Mouse (Mus musculus) heart, embryonic 12.5 days (tissue): ENCODE measurements around the gene Peg10. TPM values are rescaled to one million over a fixed set of nuclear protein-coding genes. Genes with fewer than 3 reads are reported as not detected.
A peak's percentile ranks its signal among the peaks of the same experiment; 100 is the strongest.

Source experiments
- ATAC-seq: fragments of 200-750 bp; cut with Nextera tagmentation; 2 replicates; pipeline ENCODE4 v1.8.0; 2017; ENCODE audit warnings: moderate TSS enrichment, moderate library complexity; ENCODE audit not compliant: insufficient number of reproducible peaks, low FRiP score
- H3K27ac ChIP-seq: fragments of 300-500 bp; sonication (generic); 2 replicates; pipeline ENCODE4 v1.5.1; 2016; ENCODE audit warnings: mild to moderate bottlenecking, moderate library complexity; ENCODE audit not compliant: poor library complexity, severe bottlenecking
- H3K27me3 ChIP-seq: fragments of 300-500 bp; sonication (generic); replicated peaks from 2 replicates; pipeline ENCODE4 v1.6.1; 2016; ENCODE audit warnings: mild to moderate bottlenecking, moderate library complexity
- H3K36me3 ChIP-seq: fragments of 300-500 bp; sonication (generic); 2 replicates; pipeline ENCODE4 v1.6.1; 2016; ENCODE audit warnings: mild to moderate bottlenecking, moderate library complexity
- H3K4me1 ChIP-seq: fragments of 300-500 bp; sonication (generic); replicated peaks from 2 replicates; pipeline ENCODE4 v1.6.1; 2016; ENCODE audit warnings: mild to moderate bottlenecking
- H3K4me2 ChIP-seq: fragments of 300-500 bp; sonication (generic); 2 replicates; pipeline ENCODE4 v1.6.1; 2016; ENCODE audit warnings: mild to moderate bottlenecking, moderate library complexity
- H3K4me3 ChIP-seq: fragments of 300-500 bp; sonication (generic); 2 replicates; pipeline ENCODE4 v1.5.1; 2016; ENCODE audit warnings: mild to moderate bottlenecking
- H3K9ac ChIP-seq: fragments of 300-500 bp; sonication (generic); 2 replicates; pipeline ENCODE4 v1.6.1; 2016; ENCODE audit warnings: mild to moderate bottlenecking, moderate library complexity
- H3K9me3 ChIP-seq: fragments of 300-500 bp; sonication (generic); replicated peaks from 2 replicates; pipeline ENCODE4 v1.6.1; 2016; ENCODE audit warnings: mild to moderate bottlenecking, moderate library complexity
- WGBS: fragments of 180-500 bp; shearing (Covaris S2); methylation state at CpG from one replicate; pipeline ENCODE4 v1.1.7; 2016; 5-methylcytosine and 5-hydroxymethylcytosine counted together
- polyA plus RNA-seq: library from polyadenylated mRNA; unstranded; fragments of >200 nt; fragmentation: Nextera tagmentation; extraction: Ambion mirVana; gene quantifications from 2 replicates; pipeline ENCODE4 v1.2.1, GENCODE M21; 2016

Gene Peg10
- polyA plus RNA-seq, 1 experiment from 2014 or later: 4.2 TPM

GRCm38 (mm10) chr6:4731675-4732074, 15.4 kb upstream of the Peg10 start:
- H3K9me3 ChIP-seq: no peaks in the 10 kb centered on the region
- H3K27ac ChIP-seq: no peak overlapping the region
- no peak overlapping the region for H3K4me3 ChIP-seq
- H3K27me3 ChIP-seq: no peaks in the 10 kb centered on the region
- peaks cover 29% of the 10 kb centered on the region for H3K4me1 ChIP-seq
- ATAC-seq: no peak
- no peaks in the 10 kb centered on the region for H3K36me3 ChIP-seq
- 37% methylated on average over 8 of the region's 8 CpGs for WGBS
- H3K9ac ChIP-seq: no peak overlapping the region
- H3K4me2 ChIP-seq: no peak overlapping the region

GRCm38 (mm10) chr6:4733208-4733607, 13.9 kb upstream of the Peg10 start:
- H3K27ac ChIP-seq: peak overlapping the region; percentile 54
- H3K4me2 ChIP-seq: peak overlapping the region; percentile 43
- no peaks in the 10 kb centered on the region for H3K27me3 ChIP-seq
- H3K9me3 ChIP-seq: no peaks in the 10 kb centered on the region
- no peaks in the 10 kb centered on the region for H3K36me3 ChIP-seq
- H3K4me3 ChIP-seq: no peak overlapping the region
- ATAC-seq: peak; percentile 61
- H3K9ac ChIP-seq: no peak overlapping the region
- WGBS: 40% methylated on average over 8 of the region's 8 CpGs
- H3K4me1 ChIP-seq: peaks cover 40% of the 10 kb centered on the region

- Histone ChIP-seq H3K4me1 (peaks cover 56% of the 10 kb centered on the region), H3K27me3 (no peaks in the 10 kb centered on the region), H3K4me2 (no peak overlapping the region), H3K9ac (no peak overlapping the region), H3K9me3 (no peaks in the 10 kb centered on the region), H3K27ac (no peak overlapping the region), H3K36me3 (no peaks in the 10 kb centered on the region), H3K4me3 (no peak overlapping the region)
- 70% methylated on average over 9 of the region's 9 CpGs for WGBS
- ATAC-seq: no peak
Observed at GRCm38 (mm10) chr6:4736372-4736771, 10.7 kb upstream of the Peg10 start.

GRCm38 (mm10) chr6:4738034-4738629, 9.0 kb upstream of the Peg10 start:
- ATAC-seq: 0 out of 2 replicates have a peak, but pooled peaks have one; percentile 22
- 44% methylated on average over 11 of the region's 11 CpGs for WGBS
- Histone ChIP-seq H3K4me2 (peak overlapping the region; percentile 25), H3K4me1 (peaks cover 46% of the 10 kb centered on the region), H3K9ac (no peak overlapping the region), H3K27me3 (no peaks in the 10 kb centered on the region), H3K27ac (no peak overlapping the region), H3K4me3 (no peak overlapping the region), H3K36me3 (no peaks in the 10 kb centered on the region), H3K9me3 (no peaks in the 10 kb centered on the region)

GRCm38 (mm10) chr6:4738717-4739116, 8.4 kb upstream of the Peg10 start:
- Histone ChIP-seq H3K4me2 (no peak overlapping the region), H3K27me3 (no peaks in the 10 kb centered on the region), H3K36me3 (no peaks in the 10 kb centered on the region), H3K4me3 (no peak overlapping the region), H3K9me3 (no peaks in the 10 kb centered on the region), H3K9ac (no peak overlapping the region), H3K27ac (no peak overlapping the region), H3K4me1 (peaks cover 41% of the 10 kb centered on the region)
- no peak for ATAC-seq
- 33% methylated on average over 2 of the region's 2 CpGs for WGBS

GRCm38 (mm10) chr6:4739522-4740355, 7.4 kb upstream of the Peg10 start:
- Histone ChIP-seq H3K27me3 (no peaks in the 10 kb centered on the region), H3K27ac (no peak overlapping the region), H3K9ac (no peak overlapping the region), H3K36me3 (no peaks in the 10 kb centered on the region), H3K9me3 (no peaks in the 10 kb centered on the region), H3K4me1 (peaks cover 41% of the 10 kb centered on the region), H3K4me3 (no peak overlapping the region), H3K4me2 (0 out of 2 replicates have a peak overlapping the region, but pooled peaks have one; percentile 12)
- 25% methylated on average over 13 of the region's 13 CpGs for WGBS
- no peak for ATAC-seq

- no peak overlapping the region for H3K4me3 ChIP-seq
- no peaks in the 10 kb centered on the region for H3K27me3 ChIP-seq
- 14% methylated on average over 6 of the region's 6 CpGs for WGBS
- peak overlapping the region; percentile 17; the same call in 1 of the 2 replicates for H3K4me2 ChIP-seq
- ATAC-seq: no peak; the same call in 1 of the 2 replicates
- H3K9ac ChIP-seq: no peak overlapping the region
- no peaks in the 10 kb centered on the region for H3K36me3 ChIP-seq
- no peak overlapping the region for H3K27ac ChIP-seq
- peaks cover 41% of the 10 kb centered on the region for H3K4me1 ChIP-seq
- no peaks in the 10 kb centered on the region for H3K9me3 ChIP-seq
Observed at GRCm38 (mm10) chr6:4740511-4740910, 6.6 kb upstream of the Peg10 start.

- H3K9me3 ChIP-seq: peaks cover 31% of the 10 kb centered on the region
- no peaks in the 10 kb centered on the region for H3K27me3 ChIP-seq
- peak overlapping the region; percentile 56 for H3K4me3 ChIP-seq
- WGBS: 45% methylated on average over 22 of the region's 22 CpGs
- peaks cover 3% of the 10 kb centered on the region; the same call in 1 of the 2 replicates for H3K36me3 ChIP-seq
- H3K27ac ChIP-seq: peak overlapping the region; percentile 53; the same call in 1 of the 2 replicates
- peak overlapping the region; percentile 63 for H3K4me2 ChIP-seq
- peak overlapping the region; percentile 76 for H3K9ac ChIP-seq
- H3K4me1 ChIP-seq: peaks cover 3% of the 10 kb centered on the region
- ATAC-seq: no peak
Observed at GRCm38 (mm10) chr6:4746036-4746695, 940 bp upstream of the Peg10 start.

GRCm38 (mm10) chr6:4747677-4748505, 785 bp downstream of the Peg10 start:
- Histone ChIP-seq H3K36me3 (peaks cover 3% of the 10 kb centered on the region; the same call in 1 of the 2 replicates), H3K9ac (peak overlapping the region; percentile 47; the same call in 1 of the 2 replicates), H3K4me1 (0 out of 2 replicates have a peak, but pooled peaks cover 1% of the 10 kb centered on the region), H3K4me2 (peak overlapping the region; percentile 63), H3K9me3 (peaks cover 31% of the 10 kb centered on the region), H3K27ac (0 out of 2 replicates have a peak overlapping the region, but pooled peaks have one; percentile 11), H3K27me3 (no peaks in the 10 kb centered on the region), H3K4me3 (peak overlapping the region; percentile 56)
- 58% methylated on average over 71 of the region's 71 CpGs for WGBS
- no peak for ATAC-seq

- WGBS: 40% methylated on average over 15 of the region's 15 CpGs
Observed at GRCm38 (mm10) chr6:4748506-4748961, 1.4 kb downstream of the Peg10 start.

More at GRCm38 (mm10) chr6:4748506-4748961, 1.4 kb downstream of the Peg10 start:
- no peak overlapping the region for H3K27ac ChIP-seq
- H3K36me3 ChIP-seq: peaks cover 3% of the 10 kb centered on the region; the same call in 1 of the 2 replicates
- H3K27me3 ChIP-seq: no peaks in the 10 kb centered on the region
- H3K4me3 ChIP-seq: peak overlapping the region; percentile 56
- peak overlapping the region; percentile 47; the same call in 1 of the 2 replicates for H3K9ac ChIP-seq
- 0 out of 2 replicates have a peak, but pooled peaks have one; percentile 2 for ATAC-seq
- H3K9me3 ChIP-seq: peaks cover 31% of the 10 kb centered on the region
- H3K4me2 ChIP-seq: peak overlapping the region; percentile 63
- no peaks in the 10 kb centered on the region for H3K4me1 ChIP-seq
